ENCODE assay signal across 17 mouse cellular contexts in the genomic region with DNA sequence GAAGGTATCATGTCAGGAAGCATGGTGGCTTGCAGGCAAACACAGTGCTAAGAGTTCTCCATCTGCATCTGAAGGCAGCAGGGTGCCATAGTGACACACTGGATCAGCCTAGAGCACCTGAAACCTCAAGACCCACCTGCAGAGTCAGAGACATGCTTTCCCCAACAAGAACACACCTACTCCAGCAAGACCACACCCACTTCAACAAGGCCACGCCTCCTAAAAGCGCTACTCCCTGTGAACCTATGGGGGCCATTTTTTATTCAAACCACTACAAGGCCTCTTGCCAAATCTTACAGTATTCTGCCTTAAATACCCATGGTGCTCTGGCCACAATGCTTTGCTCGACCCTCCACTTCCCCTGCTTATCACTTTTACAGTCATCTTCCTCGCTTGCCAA. TPM values are rescaled to one million over a fixed set of nuclear protein-coding genes. Genes with fewer than 3 reads are reported as not detected.
DNase-seq lines count a peak whose midpoint lies in the region; ATAC-seq lines count a peak whose summit lies in the region.
"Had no signal": no experiment of that assay in that cellular context is flagged by ENCODE, and none has a peak within 500 bp of the region (broad histone marks: within the 10 kb centered on the region; RNA-seq: fewer than 3 reads in every experiment).

No protein-coding gene starts in this region.

- ATAC-seq in CD4-positive, CD25-positive, alpha-beta regulatory T cell, adult 4 months: peak; percentile 67
- 0 out of 2 replicates have a peak, but pooled peaks have one; percentile 25 for ATAC-seq in common myeloid progenitor, adult 5-6 weeks (replicated peaks; ENCODE audit: low read depth, poor library complexity, severe bottlenecking)
- no peak for ATAC-seq in neural tube, embryonic 15.5 days (ENCODE audit: low FRiP score)
- ATAC-seq: forebrain, embryonic 16.5 days; hindbrain, postnatal 0 days; midbrain, embryonic 13.5 days had no signal

- no peak overlapping the region for H3K27ac ChIP-seq in neural tube, embryonic 15.5 days (replicated peaks)
- H3K27ac ChIP-seq: gastrocnemius, adult 2 months; heart, adult 2 months; hindbrain, postnatal 0 days; liver, embryonic 14.5 days; midbrain, embryonic 13.5 days had no signal

- no peaks in the 10 kb centered on the region for H3K27me3 ChIP-seq in neural tube, embryonic 15.5 days (replicated peaks)
- H3K27me3 ChIP-seq: midbrain, embryonic 13.5 days had no signal

- H3K4me1 ChIP-seq in neural tube, embryonic 15.5 days: no peaks in the 10 kb centered on the region
- H3K4me1 ChIP-seq: midbrain, embryonic 13.5 days had no signal

- no peaks in the 10 kb centered on the region for H3K36me3 ChIP-seq in neural tube, embryonic 15.5 days
- H3K36me3 ChIP-seq: midbrain, embryonic 13.5 days had no signal

- H3K9me3 ChIP-seq in neural tube, embryonic 15.5 days (replicated peaks): no peaks in the 10 kb centered on the region
- H3K9me3 ChIP-seq: midbrain, embryonic 13.5 days had no signal

- no peak overlapping the region for H3K4me3 ChIP-seq in neural tube, embryonic 15.5 days (replicated peaks)
- H3K4me3 ChIP-seq: gastrocnemius, adult 2 months; heart, adult 2 months; midbrain, embryonic 13.5 days had no signal

- no peak overlapping the region for H3K9ac ChIP-seq in neural tube, embryonic 15.5 days (replicated peaks)
- H3K9ac ChIP-seq: liver, embryonic 14.5 days; midbrain, embryonic 13.5 days had no signal

- peak; percentile 37 for DNase-seq in CD4-positive helper T cell, adult 2 months (ENCODE audit: low read depth, low spot score)
- DNase-seq in natural killer cell, adult 2 months (ENCODE audit: low spot score in 2 of 2): peak; percentile 4 to 7
- no peak for DNase-seq in adipocyte (ENCODE audit: low spot score)
- DNase-seq in lung, postnatal 10 days: no peak
- DNase-seq: cerebellum, postnatal 25 days; gastrocnemius, adult 2 months; heart, adult 2 months; layer of hippocampus, adult 9-11 months; left cerebral cortex, postnatal 4 days; right cerebral cortex, postnatal 14 days had no signal

- H3K4me2 ChIP-seq in neural tube, embryonic 15.5 days: no peak overlapping the region
- H3K4me2 ChIP-seq: midbrain, embryonic 13.5 days had no signal

- WGBS in neural tube, embryonic 15.5 days: 44% methylated on average over 4 of the region's 4 CpGs

RNA-seq across cellular contexts. Expression of a gene that starts 13.1 kb away (rescaled TPM):
- 10 to 100 TPM; 10.6 to 13.9 TPM for polyA plus RNA-seq in CD4-positive, CD25-positive, alpha-beta regulatory T cell, adult 4 months (2017; shearing (Covaris generic))
- total RNA-seq in common myeloid progenitor, adult 5-6 weeks (2017): 1.4 and 3.9 TPM in 2 replicates
- 26.4 and 27.3 TPM in 2 replicates for polyA plus RNA-seq in neural tube, embryonic 15.5 days (2015; fragmentation: Nextera tagmentation; extraction: Ambion mirVana)

Comparison
In these comparisons a context has a peak if more than half of its experiments do, and no peak if none do; other contexts are left out.
1. DNase-seq: peak in CD4-positive helper T cell, adult 2 months (single experiment) and natural killer cell, adult 2 months (2 of 2); none in adipocyte (single experiment) and lung, postnatal 10 days (single experiment).